Mouse (Mus musculus) cerebellum, adult 2 months (tissue): ENCODE data around the gene Usb1.

ENCODE experiments used
- CTCF ChIP-seq: fragments of 200-500 bp; IDR thresholded peaks from 2 replicates; pipeline ENCODE4 v1.5.1; 2011; ENCODE audit warnings: low read depth, mild to moderate bottlenecking, control low read depth, low read length, moderate library complexity, borderline replicate concordance; ENCODE audit not compliant: insufficient read depth
- POLR2A ChIP-seq: fragments of 200-500 bp; IDR thresholded peaks from 2 replicates; pipeline ENCODE4 v1.6.1; 2011; ENCODE audit warnings: low read length, control low read depth, borderline replicate concordance; ENCODE audit not compliant: insufficient read depth

DNA sequence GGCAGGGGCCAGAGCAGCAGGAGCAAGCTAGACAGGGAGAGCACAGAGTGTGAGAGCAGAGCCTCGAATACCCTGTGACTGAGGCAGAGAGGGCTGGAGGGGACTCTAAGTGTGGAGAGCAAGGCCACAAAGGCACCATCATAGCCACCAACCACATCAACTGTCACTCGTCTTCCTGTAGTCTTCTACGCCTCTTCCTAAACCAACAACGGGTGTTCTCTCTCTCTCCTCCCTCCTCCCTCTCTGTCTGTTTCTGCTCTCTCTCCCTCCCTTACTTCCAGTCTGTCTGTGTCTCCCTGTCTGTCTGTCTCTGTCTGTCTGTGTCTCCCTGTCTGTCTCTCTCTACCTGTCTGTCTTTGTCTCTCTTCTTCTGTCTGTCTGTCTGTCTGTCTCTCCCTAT lies 58.2 kb downstream of the Usb1 start:
- TF ChIP-seq POLR2A (no peak), CTCF (no peak)
